Comparison of ENCODE assay signal across 14 mouse cellular contexts in genomic region chr16:4722915-4723209, GRCm38 (mm10). TPM values are rescaled to one million over a fixed set of nuclear protein-coding genes. Genes with fewer than 3 reads are reported as not detected.
DNase-seq lines count a peak whose midpoint lies in the region; ATAC-seq lines count a peak whose summit lies in the region.
"Had no signal": no experiment of that assay in that cellular context is flagged by ENCODE, and none has a peak within 500 bp of the region (broad histone marks: within the 10 kb centered on the region; RNA-seq: fewer than 3 reads in every experiment).

No protein-coding gene starts in this region.

- H3K9me3 ChIP-seq in heart, embryonic 16.5 days (replicated peaks; ENCODE audit: control insufficient read depth, low read length), result no peaks in the 10 kb centered on the region
- no peaks in the 10 kb centered on the region for H3K9me3 ChIP-seq in heart, embryonic 11.5 days (replicated peaks; ENCODE audit: control insufficient read depth, low read length)
- no peaks in the 10 kb centered on the region for H3K9me3 ChIP-seq in midbrain, embryonic 14.5 days (ENCODE audit: control insufficient read depth, low read length)

- H3K9ac ChIP-seq in heart, embryonic 16.5 days (ENCODE audit: low read length), result no peak overlapping the region
- no peak overlapping the region for H3K9ac ChIP-seq in heart, embryonic 11.5 days (ENCODE audit: low read depth, low read length)
- no peak overlapping the region for H3K9ac ChIP-seq in midbrain, embryonic 14.5 days (replicated peaks; ENCODE audit: low read length)
- H3K9ac ChIP-seq: liver, embryonic 14.5 days had no signal

- 51% methylated on average over 3 of the region's 3 CpGs for WGBS in heart, embryonic 16.5 days
- WGBS in heart, embryonic 11.5 days (ENCODE audit: insufficient replicate concordance), result 51% methylated on average over 3 of the region's 3 CpGs
- WGBS in midbrain, embryonic 14.5 days, result 69% methylated on average over 3 of the region's 3 CpGs

- peak; percentile 74 for DNase-seq in 416B (ENCODE audit: low read depth)
- no peak for DNase-seq in adrenal gland, postnatal 4 days (ENCODE audit: low spot score in 2 of 2)
- no peak for DNase-seq in adrenal gland, adult 2 months
- no peak for DNase-seq in midbrain, embryonic 14.5 days
- DNase-seq: adrenal gland, adult 8-10 months; layer of hippocampus, postnatal 36 days had no signal

- H3K36me3 ChIP-seq in heart, embryonic 16.5 days (ENCODE audit: control insufficient read depth, insufficient read depth), result no peaks in the 10 kb centered on the region
- H3K36me3 ChIP-seq in heart, embryonic 11.5 days (ENCODE audit: control insufficient read depth, insufficient read depth, low read length), result no peaks in the 10 kb centered on the region
- no peaks in the 10 kb centered on the region for H3K36me3 ChIP-seq in midbrain, embryonic 14.5 days (ENCODE audit: control insufficient read depth, insufficient read depth, low read length)

- no peak overlapping the region for H3K4me3 ChIP-seq in heart, embryonic 16.5 days (ENCODE audit: low read length)
- H3K4me3 ChIP-seq in heart, embryonic 11.5 days (ENCODE audit: low read depth, low read length), result no peak overlapping the region
- no peak overlapping the region for H3K4me3 ChIP-seq in midbrain, embryonic 14.5 days (replicated peaks; ENCODE audit: low read depth, low read length)

- H3K4me1 ChIP-seq in heart, embryonic 16.5 days (ENCODE audit: control insufficient read depth, insufficient read depth, low read length), result peaks cover 4% of the 10 kb centered on the region
- peaks cover 4% of the 10 kb centered on the region; the same call in 1 of the 2 replicates for H3K4me1 ChIP-seq in heart, embryonic 11.5 days (ENCODE audit: control insufficient read depth, insufficient read depth, low read length)
- H3K4me1 ChIP-seq in midbrain, embryonic 14.5 days (ENCODE audit: control insufficient read depth, insufficient read depth, low read length), result peaks cover 18% of the 10 kb centered on the region

- no peak for ATAC-seq in heart, embryonic 16.5 days (replicated peaks; ENCODE audit: extremely low read depth, insufficient read depth, low FRiP score)
- no peak for ATAC-seq in heart, embryonic 11.5 days (replicated peaks; ENCODE audit: insufficient number of reproducible peaks, low FRiP score, low TSS enrichment)
- peak; percentile 24; the same call in 1 of the 2 replicates for ATAC-seq in common myeloid progenitor, adult 5-6 weeks (replicated peaks; ENCODE audit: low read depth, poor library complexity, severe bottlenecking)
- peak; percentile 7; the same call in 1 of the 2 replicates for ATAC-seq in megakaryocyte progenitor cell, adult 5-6 weeks (replicated peaks; ENCODE audit: poor library complexity)
- no peak for ATAC-seq in midbrain, embryonic 14.5 days (ENCODE audit: low FRiP score, low TSS enrichment)
- ATAC-seq: inflammation-experienced regulatory T-cells, adult 6 months; midbrain, embryonic 16.5 days had no signal

- no peak overlapping the region for H3K4me2 ChIP-seq in heart, embryonic 16.5 days (ENCODE audit: low read depth, low read length)
- H3K4me2 ChIP-seq in heart, embryonic 11.5 days, result no peak overlapping the region
- no peak overlapping the region for H3K4me2 ChIP-seq in midbrain, embryonic 14.5 days (ENCODE audit: low read length)

- H3K27ac ChIP-seq in heart, embryonic 16.5 days (ENCODE audit: low read length), result peak overlapping the region; percentile 34; the same call in 1 of the 2 replicates
- no peak overlapping the region for H3K27ac ChIP-seq in heart, embryonic 11.5 days (ENCODE audit: low read depth, low read length)
- no peak overlapping the region for H3K27ac ChIP-seq in midbrain, embryonic 14.5 days (replicated peaks; ENCODE audit: low read depth, low read length)
- H3K27ac ChIP-seq: kidney, postnatal 0 days; liver, embryonic 14.5 days had no signal

- H3K27me3 ChIP-seq in heart, embryonic 16.5 days (ENCODE audit: control insufficient read depth, insufficient read depth, low read length), result no peaks in the 10 kb centered on the region
- no peaks in the 10 kb centered on the region; the same call in 1 of the 2 replicates for H3K27me3 ChIP-seq in heart, embryonic 11.5 days (ENCODE audit: control insufficient read depth, insufficient read depth, low read length)
- H3K27me3 ChIP-seq in midbrain, embryonic 14.5 days (ENCODE audit: control insufficient read depth, insufficient read depth, low read length), result no peaks in the 10 kb centered on the region

RNA-seq across cellular contexts. Expression of gene Hmox2, which starts 3.3 kb away (rescaled TPM):
- polyA plus RNA-seq in heart, embryonic 16.5 days (2015; fragmentation: Nextera tagmentation; extraction: Ambion mirVana), result 98.1 and 101 TPM in 2 replicates
- 102 and 109 TPM in 2 replicates for polyA plus RNA-seq in heart, embryonic 11.5 days (2014; fragmentation: Nextera tagmentation; extraction: Ambion mirVana)
- total RNA-seq in common myeloid progenitor, adult 5-6 weeks (2017), result 68.8 and 74.6 TPM in 2 replicates
- 68.6 and 81.1 TPM in 2 replicates for total RNA-seq in megakaryocyte progenitor cell, adult 5-6 weeks (2015)
- 74.7 and 78.8 TPM in 2 replicates for total RNA-seq in megakaryocyte progenitor cell, adult 5-6 weeks (2017)
- 100 to 1,000 TPM in 1 of 2 experiments, 10 to 100 TPM in 1; 90.9 to 103 TPM for total RNA-seq in adrenal gland, postnatal 4 days (2021)
- 10 to 100 TPM; 87.1 to 92.8 TPM for total RNA-seq in adrenal gland, adult 2 months (2021)
- polyA plus RNA-seq in adrenal gland, adult 2 months (2012; rRNA removed), result 21.3 and 30.2 TPM in 2 replicates
- 91.6 and 96.4 TPM in 2 replicates for polyA plus RNA-seq in midbrain, embryonic 14.5 days (2014; fragmentation: Nextera tagmentation; extraction: Ambion mirVana)

RNA-seq across cellular contexts. Expression of gene Nmral1, which starts 3.7 kb away (rescaled TPM):
- polyA plus RNA-seq in heart, embryonic 16.5 days (2015; fragmentation: Nextera tagmentation; extraction: Ambion mirVana), result 29.7 and 29.9 TPM in 2 replicates
- 53.1 and 58.3 TPM in 2 replicates for polyA plus RNA-seq in heart, embryonic 11.5 days (2014; fragmentation: Nextera tagmentation; extraction: Ambion mirVana)
- total RNA-seq in common myeloid progenitor, adult 5-6 weeks (2017), result 82.2 and 90.3 TPM in 2 replicates
- 61.8 and 64.7 TPM in 2 replicates for total RNA-seq in megakaryocyte progenitor cell, adult 5-6 weeks (2015)
- total RNA-seq in megakaryocyte progenitor cell, adult 5-6 weeks (2017), result 65.5 and 70.5 TPM in 2 replicates
- 10 to 100 TPM; 21.1 to 21.6 TPM for total RNA-seq in adrenal gland, postnatal 4 days (2021)
- total RNA-seq in adrenal gland, adult 2 months (2021), result 1 to 10 TPM; 2.9 to 5.2 TPM
- 2.4 and 2.5 TPM in 2 replicates for polyA plus RNA-seq in adrenal gland, adult 2 months (2012; rRNA removed)
- polyA plus RNA-seq in midbrain, embryonic 14.5 days (2014; fragmentation: Nextera tagmentation; extraction: Ambion mirVana), result 80.9 and 91.4 TPM in 2 replicates

RNA-seq across cellular contexts. Expression of gene Coro7, which starts 43.3 kb away (rescaled TPM):
- 13.7 TPM in 2 replicates for polyA plus RNA-seq in heart, embryonic 16.5 days (2015; fragmentation: Nextera tagmentation; extraction: Ambion mirVana)
- 12.1 and 12.4 TPM in 2 replicates for polyA plus RNA-seq in heart, embryonic 11.5 days (2014; fragmentation: Nextera tagmentation; extraction: Ambion mirVana)
- 22.7 and 35.4 TPM in 2 replicates for total RNA-seq in common myeloid progenitor, adult 5-6 weeks (2017)
- total RNA-seq in megakaryocyte progenitor cell, adult 5-6 weeks (2015), result 62.1 and 67.0 TPM in 2 replicates
- total RNA-seq in megakaryocyte progenitor cell, adult 5-6 weeks (2017), result 34.1 and 40.2 TPM in 2 replicates
- total RNA-seq in adrenal gland, postnatal 4 days (2021), result 10 to 100 TPM; 32.8 to 42.6 TPM
- total RNA-seq in adrenal gland, adult 2 months (2021), result 10 to 100 TPM; 27.3 to 35.5 TPM
- polyA plus RNA-seq in adrenal gland, adult 2 months (2012; rRNA removed), result 58.0 and 60.3 TPM in 2 replicates
- 23.3 and 25.7 TPM in 2 replicates for polyA plus RNA-seq in midbrain, embryonic 14.5 days (2014; fragmentation: Nextera tagmentation; extraction: Ambion mirVana)

Comparison
In these comparisons a context has a peak if more than half of its experiments do, and no peak if none do; other contexts are left out.
1. ATAC-seq: peak in common myeloid progenitor, adult 5-6 weeks (single experiment) and megakaryocyte progenitor cell, adult 5-6 weeks (single experiment); none in heart, embryonic 16.5 days (single experiment), heart, embryonic 11.5 days (single experiment) and midbrain, embryonic 14.5 days (single experiment).